Mouse (Mus musculus) urinary bladder, postnatal 25 days (tissue): ENCODE measurements around the gene Bicc1.
"Not testable (repeated sequence)": the region's sequence is repeated elsewhere in the genome, so short reads cannot be mapped to it uniquely, and the experiment has no call there.

Experiments
- DNase-seq: peaks from one replicate; pipeline ENCODE4 v3.0.0; 2022; ENCODE audit warnings: low spot score

Bicc1 gene

GRCm38 (mm10) chr10:70993497-70994134, 165.9 kb downstream of the Bicc1 start:
- no peak for DNase-seq

- no peak for DNase-seq
Measured at GRCm38 (mm10) chr10:70987396-70987795, 172.1 kb downstream of the Bicc1 start.

- DNase-seq, result no peak
Measured at GRCm38 (mm10) chr10:70983036-70983670, 176.3 kb downstream of the Bicc1 start.

DNA sequence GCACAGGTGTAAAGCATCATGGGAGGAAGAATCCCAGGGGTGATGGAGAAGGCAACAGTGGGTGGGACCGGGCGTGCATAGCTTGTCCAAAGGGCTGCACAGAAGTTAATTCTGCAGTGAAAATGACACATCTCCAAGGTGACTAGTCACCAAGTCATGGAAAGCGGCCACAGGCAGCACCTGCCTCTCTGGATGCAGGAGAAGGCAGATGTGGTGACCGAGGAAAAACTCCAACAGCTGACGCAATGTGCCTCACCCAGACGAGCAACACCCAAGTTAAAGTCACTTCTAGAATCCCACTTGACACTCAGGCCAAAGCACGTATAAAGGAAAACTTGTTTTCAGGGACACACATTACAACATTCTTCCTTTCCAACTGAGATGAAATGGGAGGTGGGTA, 177.3 kb downstream of the Bicc1 start:
- no peak for DNase-seq

- DNase-seq, result no peak
Measured at GRCm38 (mm10) chr10:70979657-70980056, 179.8 kb downstream of the Bicc1 start.

DNA sequence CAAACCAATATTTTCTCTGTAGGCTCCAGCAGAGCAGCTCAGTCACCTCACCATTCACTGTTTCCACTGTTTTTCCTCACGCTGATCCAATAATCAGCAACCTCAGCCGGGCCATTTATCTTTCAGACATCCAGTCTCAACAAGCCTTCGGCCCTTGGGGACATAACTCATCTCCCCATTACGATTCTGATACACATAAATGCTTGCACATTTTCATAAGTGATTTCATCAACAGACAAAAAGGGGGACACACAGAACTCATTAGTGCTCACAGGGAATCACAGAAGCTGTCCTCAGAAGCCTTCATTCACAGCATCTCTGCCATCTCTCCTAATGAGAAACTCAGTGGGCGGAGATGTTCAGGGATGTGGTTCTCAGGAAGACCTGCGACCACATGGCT, 182.4 kb downstream of the Bicc1 start:
- DNase-seq, result no peak

GRCm38 (mm10) chr10:70976633-70977032, 182.9 kb downstream of the Bicc1 start:
- DNase-seq, result no peak

- DNase-seq, result no peak
Measured at GRCm38 (mm10) chr10:70971156-70971555, 188.3 kb downstream of the Bicc1 start.

DNA sequence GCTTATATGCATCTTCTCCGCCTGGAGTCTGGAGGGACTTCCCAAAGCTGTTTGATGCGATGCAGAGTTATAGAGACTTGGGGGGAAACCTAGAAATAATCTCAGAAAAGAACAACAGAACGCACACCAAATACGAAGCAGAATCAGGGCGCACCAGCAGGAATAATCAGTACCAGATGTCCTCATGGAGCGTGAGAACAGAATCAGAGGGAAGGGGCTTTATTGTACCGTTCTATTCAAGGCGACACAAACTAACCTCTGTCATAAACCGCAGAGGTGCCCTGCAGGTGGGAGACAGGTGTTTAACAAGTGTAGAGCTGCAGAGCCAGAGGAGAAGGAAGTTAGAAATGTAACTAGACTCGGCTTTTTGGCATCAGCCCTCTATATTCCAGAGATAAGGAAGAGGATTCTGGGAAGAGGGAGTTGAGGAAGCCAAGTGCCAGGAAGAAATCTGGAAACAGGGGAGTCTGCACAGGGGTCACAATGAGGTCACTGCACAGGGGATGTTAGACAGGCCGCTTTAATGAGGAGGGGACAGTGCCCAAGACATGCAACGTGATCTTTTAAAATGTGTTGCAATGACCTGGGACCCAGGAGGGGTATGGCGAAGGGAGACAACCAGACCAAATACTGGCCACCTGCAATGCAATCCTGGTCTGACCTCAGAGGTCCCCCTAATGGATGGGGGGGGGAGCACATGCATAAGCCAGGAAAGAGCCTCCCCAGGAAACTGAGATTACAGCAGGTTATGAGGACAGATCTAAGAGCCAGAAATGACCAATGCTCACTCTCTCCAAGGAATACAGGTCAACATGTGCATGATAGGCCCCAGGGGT, 190.4 kb downstream of the Bicc1 start:
- DNase-seq, result no peak

DNA sequence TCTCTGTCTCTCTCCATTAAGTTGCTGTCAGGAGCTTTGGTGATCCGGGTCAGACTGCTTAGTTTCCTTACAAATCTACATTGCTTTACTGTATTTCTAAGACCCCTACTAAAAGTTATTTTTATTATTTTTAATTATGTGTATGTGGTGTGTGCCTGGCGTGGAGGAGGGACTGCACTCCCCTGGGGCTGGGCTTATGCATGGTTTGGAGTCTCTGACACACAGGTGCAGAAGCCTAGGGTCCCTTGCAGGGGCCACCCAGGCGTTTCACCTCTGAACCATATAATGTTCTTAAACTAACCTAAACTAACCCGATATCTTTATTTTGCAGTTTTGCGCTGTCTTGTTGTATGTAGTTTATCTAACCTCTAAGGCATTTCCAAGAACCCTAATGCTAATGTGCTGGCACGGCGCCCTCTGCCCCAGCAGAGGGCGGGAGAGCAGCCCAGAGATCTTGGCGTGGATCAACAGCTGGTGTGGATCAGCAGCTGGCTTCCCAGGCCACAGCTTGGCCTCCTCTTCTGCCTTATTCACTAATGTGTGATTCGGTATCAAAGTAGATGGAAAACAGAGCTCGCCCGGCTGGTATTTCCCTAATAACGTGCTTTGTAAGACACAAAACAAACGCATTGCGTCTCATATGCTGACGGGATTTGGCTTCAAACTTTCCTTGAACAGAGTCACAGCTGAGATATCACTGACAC, 192.7 kb downstream of the Bicc1 start:
- DNase-seq, result peak; percentile 42

- DNase-seq, result no peak
Measured at GRCm38 (mm10) chr10:70964706-70965105, 194.8 kb downstream of the Bicc1 start.

- no peak for DNase-seq
Measured at GRCm38 (mm10) chr10:70963599-70964193, 195.8 kb downstream of the Bicc1 start.

- no peak for DNase-seq
Measured at GRCm38 (mm10) chr10:70961641-70962040, 197.9 kb downstream of the Bicc1 start.

DNA sequence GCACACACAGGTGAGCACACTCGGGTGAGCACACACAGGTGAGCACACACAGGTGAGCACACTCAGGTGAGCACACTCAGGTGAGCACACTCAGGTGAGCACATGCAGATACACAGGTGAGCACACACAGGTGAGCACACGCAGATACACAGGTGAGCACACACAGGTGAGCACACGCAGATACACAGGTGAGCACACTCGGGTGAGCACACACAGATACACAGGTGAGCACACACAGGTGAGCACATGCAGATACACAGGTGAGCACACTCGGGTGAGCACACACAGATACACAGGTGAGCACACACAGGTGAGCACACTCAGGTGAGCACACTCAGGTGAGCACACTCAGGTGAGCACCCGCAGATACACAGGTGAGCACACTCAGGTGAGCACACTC, 199.1 kb downstream of the Bicc1 start:
- not testable (repeated sequence) for DNase-seq

- DNase-seq, result no peak
Measured at GRCm38 (mm10) chr10:70952770-70953147, 206.7 kb downstream of the Bicc1 start.

- no peak for DNase-seq
Measured at GRCm38 (mm10) chr10:70952056-70952769, 207.3 kb downstream of the Bicc1 start.

DNA sequence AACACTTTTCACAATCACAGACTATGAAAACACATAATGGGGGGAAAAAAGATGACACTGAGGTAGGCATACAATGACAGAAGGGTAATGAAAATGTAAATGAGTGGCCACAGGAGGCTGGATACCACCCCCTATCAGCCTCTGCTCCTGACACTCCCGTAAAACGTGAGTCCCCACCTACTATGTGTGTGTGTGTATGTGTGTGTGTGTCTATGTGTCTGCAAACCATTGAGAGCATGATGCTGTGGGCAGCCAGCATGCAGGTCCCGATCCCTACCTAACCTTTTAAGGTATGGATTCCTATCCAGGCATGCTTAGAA, 209.4 kb downstream of the Bicc1 start:
- no peak for DNase-seq

GRCm38 (mm10) chr10:70949254-70950104, 210.0 kb downstream of the Bicc1 start:
- DNase-seq, result no peak

DNA sequence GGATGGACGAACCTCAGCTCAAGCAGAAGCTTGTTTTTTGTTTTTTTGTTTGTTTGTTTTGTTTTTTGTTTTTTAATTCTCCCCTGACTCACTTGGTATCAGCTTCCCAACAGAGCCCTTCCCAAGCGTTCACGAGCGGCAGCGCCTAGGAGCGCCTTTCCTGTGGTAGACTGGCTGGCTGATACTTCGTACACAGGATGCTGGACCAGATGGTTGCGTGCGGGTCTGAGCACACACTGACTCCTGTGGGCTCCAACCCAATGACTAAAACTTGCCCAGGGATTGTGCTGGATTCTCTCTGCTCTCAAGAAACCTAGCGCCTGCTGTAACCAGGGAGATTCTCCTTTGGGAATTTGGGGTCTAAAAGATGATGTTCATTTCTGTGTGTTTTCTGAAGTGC, 211.2 kb downstream of the Bicc1 start:
- DNase-seq, result no peak

DNA sequence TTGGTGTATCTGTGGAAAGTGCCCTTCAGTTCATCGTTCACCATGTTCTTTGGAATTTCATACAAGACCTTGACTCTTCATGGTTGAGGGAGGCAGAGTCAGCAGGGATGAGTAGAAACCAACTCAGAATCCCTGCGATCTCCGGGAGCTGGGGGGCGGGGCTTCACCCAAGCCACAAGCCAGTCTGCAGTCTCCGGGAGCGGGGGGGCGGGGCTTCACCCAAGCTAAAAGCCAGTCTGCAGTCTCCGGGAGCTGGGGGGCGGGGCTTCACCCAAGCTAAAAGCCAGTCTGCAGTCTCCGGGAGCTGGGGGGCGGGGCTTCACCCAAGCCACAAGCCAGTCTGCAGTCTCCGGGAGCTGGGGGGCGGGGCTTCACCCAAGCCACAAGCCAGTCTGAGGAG, 213.4 kb downstream of the Bicc1 start:
- not testable (repeated sequence) for DNase-seq

DNA sequence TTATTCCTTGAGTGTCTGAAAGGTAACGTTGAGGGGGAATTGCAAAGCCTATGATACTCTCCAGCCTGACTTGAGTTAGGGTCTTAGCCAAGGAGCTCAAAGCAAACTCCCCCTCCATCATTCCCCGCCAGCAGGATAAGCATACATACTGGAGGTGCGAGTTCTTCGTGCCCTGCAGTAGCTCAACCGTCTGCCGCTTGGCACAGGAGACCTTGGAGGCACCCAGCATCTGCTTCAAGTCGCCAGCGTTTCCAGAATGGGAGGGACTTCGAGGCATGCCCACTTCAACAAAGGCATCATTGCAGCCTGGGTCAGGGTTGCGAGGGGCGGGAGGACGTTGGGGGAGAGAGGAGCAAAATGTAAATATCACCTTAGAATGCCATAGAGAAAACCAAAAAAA, 214.4 kb downstream of the Bicc1 start:
- no peak for DNase-seq
